Mouse (Mus musculus) liver, postnatal 0 days (tissue): ENCODE measurements around the gene Psmb9.
"Not testable (repeated sequence)": the region's sequence is repeated elsewhere in the genome, so short reads cannot be mapped to it uniquely, and the experiment has no call there.

ENCODE experiments used
- CTCF ChIP-seq: sonication (generic); IDR thresholded peaks from 2 replicates; pipeline ENCODE4 v1.5.1; 2016; ENCODE audit warnings: antibody characterized with exemption, low read depth
- EP300 ChIP-seq: IDR thresholded peaks from 2 replicates; pipeline ENCODE4 v1.6.1; 2016; ENCODE audit warnings: antibody characterized with exemption, low read depth, mild to moderate bottlenecking

DNA sequence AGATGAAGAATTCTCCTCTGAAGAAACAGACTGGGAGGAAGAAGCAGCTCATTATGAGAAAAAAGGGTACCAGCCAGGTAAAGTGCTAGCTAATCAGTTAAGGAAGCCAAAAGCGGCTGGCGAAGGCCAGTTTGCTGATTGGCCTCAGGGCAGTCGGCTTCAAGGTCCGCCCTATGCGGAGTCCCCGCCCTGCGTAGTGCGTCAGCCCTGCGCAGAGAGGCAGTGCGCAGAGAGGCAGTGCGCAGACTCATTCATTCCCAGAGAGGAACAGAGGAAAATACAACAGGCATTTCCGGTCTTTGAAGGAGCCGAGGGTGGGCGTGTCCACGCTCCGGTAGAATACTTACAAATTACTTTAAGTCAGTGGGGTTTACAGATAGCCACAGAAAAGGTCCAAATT is 32.8 kb upstream of the Psmb9 start:
- TF ChIP-seq EP300, CTCF: not testable (repeated sequence)
